Mouse (Mus musculus): Measurements from ENCODE around the gene Nr2f1. TPM values are rescaled to one million over a fixed set of nuclear protein-coding genes. Genes with fewer than 3 reads are reported as not detected.

Gene Nr2f1
- polyA plus RNA-seq, 1 experiment from 2014 or later, result 10.9 TPM

DNA sequence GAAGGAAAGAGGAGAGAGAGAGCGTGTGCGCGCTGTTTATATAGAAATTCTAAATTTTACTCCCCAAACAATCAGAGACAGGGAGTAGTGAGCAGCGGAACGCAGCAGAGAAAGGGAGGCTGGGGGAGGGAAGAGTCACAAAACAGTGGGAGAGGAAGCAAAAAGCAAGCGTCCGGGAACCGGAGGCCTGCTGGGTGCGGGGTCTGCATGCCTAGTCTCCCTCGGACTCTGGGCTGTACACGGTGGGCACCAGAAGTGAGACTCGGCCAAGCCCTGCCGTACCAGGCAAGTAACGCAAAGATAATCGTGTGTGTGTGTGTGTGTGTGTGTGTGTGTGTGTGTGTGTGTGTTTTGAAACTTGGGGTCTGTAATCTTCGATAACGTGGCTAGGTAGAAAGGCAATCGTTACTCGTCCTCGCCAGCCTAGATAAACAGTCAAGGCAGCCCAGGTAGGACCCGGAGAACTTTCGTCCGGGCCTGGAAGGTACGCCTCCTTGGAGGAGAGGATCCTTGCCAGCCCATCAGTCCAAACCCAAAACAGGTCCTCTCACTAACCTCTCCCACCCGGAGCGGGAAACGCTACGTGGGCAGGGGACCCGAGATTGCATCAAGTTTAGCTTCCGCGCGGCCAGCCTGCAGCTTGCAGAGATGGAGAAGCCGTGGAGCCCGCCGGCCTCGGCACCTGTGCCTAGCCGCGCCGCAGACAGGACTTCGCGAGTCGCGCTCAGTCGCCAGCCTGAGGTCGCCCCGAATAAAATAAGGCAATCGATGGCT is 3.2 kb upstream of the Nr2f1 start:
- H3K36me3 ChIP-seq (ENCODE audit: control insufficient read depth, insufficient read depth, low read length), result no peaks in the 10 kb centered on the region
- under 1% methylated on average over 47 of the region's 47 CpGs for WGBS (ENCODE audit: insufficient replicate concordance)
- peak overlapping the region; percentile 57 for H3K4me3 ChIP-seq (ENCODE audit: low read depth, low read length)
- peaks cover 7% of the 10 kb centered on the region for H3K27me3 ChIP-seq (ENCODE audit: control insufficient read depth, insufficient read depth, low read length)
- H3K9me3 ChIP-seq (replicated peaks; ENCODE audit: control insufficient read depth, low read length), result no peaks in the 10 kb centered on the region
- H3K4me1 ChIP-seq (ENCODE audit: control insufficient read depth, insufficient read depth, low read length), result peaks cover under 1% of the 10 kb centered on the region; the same call in 1 of the 2 replicates
- no peak for ATAC-seq (replicated peaks; ENCODE audit: insufficient number of reproducible peaks, low FRiP score, low TSS enrichment)
- peak overlapping the region; percentile 63 for H3K27ac ChIP-seq (ENCODE audit: low read depth, low read length)
- H3K9ac ChIP-seq (ENCODE audit: low read depth, low read length), result peak overlapping the region; percentile 71
- peak overlapping the region; percentile 77 for H3K4me2 ChIP-seq

DNA sequence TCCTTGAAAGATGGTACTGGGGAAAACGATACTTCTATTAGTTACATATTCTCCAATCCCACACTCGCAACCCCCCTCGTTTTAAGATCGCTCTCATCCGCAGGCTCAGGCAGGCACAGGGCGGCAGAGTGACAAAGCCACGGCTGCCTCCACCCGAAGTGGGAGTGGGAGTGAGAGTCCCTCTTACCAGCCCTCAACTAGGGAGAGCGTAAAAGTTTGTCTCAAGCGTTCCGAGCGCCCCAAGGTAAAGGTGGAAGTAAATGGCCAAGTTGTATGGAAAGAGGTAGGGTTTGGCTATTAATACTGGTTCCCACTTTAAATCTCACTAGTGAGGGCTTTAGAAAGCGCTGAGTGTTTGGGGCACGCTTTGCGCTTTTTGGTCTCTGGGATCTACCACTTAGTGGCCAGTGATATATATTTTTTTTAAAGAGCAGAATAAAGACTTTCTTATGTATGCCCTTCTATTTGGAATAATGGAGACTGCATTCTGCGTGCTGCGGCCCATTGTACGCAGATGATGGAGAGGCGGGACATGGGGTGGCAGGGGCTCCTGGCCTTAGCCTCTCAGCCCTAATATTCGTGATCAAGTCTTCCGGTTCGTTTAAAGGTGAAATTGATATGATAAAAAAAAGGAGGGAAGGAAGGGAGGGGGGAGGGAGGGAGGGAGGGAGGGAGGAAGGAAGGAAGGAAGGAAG is 2.5 kb upstream of the Nr2f1 start:
- peak overlapping the region; percentile 59; the same call in 1 of the 2 replicates for H3K27ac ChIP-seq (ENCODE audit: low read depth, low read length)
- peak overlapping the region; percentile 77 for H3K4me2 ChIP-seq
- no peaks in the 10 kb centered on the region; the same call in 1 of the 2 replicates for H3K4me1 ChIP-seq (ENCODE audit: control insufficient read depth, insufficient read depth, low read length)
- H3K27me3 ChIP-seq (ENCODE audit: control insufficient read depth, insufficient read depth, low read length), result peaks cover 11% of the 10 kb centered on the region
- H3K9me3 ChIP-seq (replicated peaks; ENCODE audit: control insufficient read depth, low read length), result no peaks in the 10 kb centered on the region
- under 1% methylated on average over 22 of the region's 22 CpGs for WGBS (ENCODE audit: insufficient replicate concordance)
- H3K36me3 ChIP-seq (ENCODE audit: control insufficient read depth, insufficient read depth, low read length), result no peaks in the 10 kb centered on the region
- H3K9ac ChIP-seq (ENCODE audit: low read depth, low read length), result peak overlapping the region; percentile 71; the same call in 1 of the 2 replicates
- ATAC-seq (replicated peaks; ENCODE audit: insufficient number of reproducible peaks, low FRiP score, low TSS enrichment), result no peak
- H3K4me3 ChIP-seq (ENCODE audit: low read depth, low read length), result peak overlapping the region; percentile 57

DNA sequence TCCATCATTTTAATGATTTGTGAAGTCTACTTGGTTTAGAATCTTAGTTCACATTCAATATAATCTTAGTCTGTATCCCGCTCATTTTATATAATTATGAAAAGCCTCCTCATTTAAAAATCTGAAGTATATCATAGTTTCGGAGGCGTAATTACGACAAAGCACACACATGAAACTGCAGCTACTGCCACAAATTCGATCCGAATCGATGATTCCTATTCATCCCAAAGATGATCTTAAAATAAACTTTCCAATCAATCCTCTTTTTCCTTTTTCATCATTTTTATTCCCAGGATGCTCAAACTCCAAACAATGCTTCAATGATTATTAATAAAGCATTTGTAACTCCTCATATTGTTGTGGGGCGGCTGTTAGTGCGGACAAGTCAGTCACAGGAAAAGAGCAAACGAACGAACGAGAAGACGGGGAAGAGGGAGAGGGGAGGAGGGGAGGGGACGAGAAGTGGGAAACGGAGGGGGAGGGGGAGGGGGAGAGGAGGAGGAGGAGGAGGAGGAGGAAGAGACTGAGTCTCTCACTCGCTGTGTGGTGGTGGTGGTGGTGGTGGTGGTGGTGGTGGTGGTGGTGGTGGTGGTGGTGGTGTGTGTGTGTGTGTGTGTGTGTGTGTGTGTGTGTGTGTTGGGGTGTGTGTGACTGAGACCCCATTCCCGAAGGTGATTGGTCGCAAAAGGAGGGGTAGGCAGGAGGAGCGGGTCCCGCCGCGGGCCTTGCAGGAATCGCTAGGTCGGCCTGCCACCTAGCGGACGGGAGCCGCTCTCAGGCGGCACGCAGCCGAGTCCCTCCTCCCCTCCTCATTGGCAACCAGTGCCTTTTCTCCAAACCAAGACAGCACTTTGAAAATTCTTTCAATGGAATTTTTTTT is 1.7 kb upstream of the Nr2f1 start:
- H3K9me3 ChIP-seq (replicated peaks; ENCODE audit: control insufficient read depth, low read length), result no peaks in the 10 kb centered on the region
- peak overlapping the region; percentile 81 for H3K4me3 ChIP-seq (ENCODE audit: low read depth, low read length)
- 0 out of 2 replicates have a peak, but pooled peaks have one; percentile 28 for ATAC-seq (replicated peaks; ENCODE audit: insufficient number of reproducible peaks, low FRiP score, low TSS enrichment)
- H3K36me3 ChIP-seq (ENCODE audit: control insufficient read depth, insufficient read depth, low read length), result no peaks in the 10 kb centered on the region
- H3K4me1 ChIP-seq (ENCODE audit: control insufficient read depth, insufficient read depth, low read length), result no peaks in the 10 kb centered on the region; the same call in 1 of the 2 replicates
- peak overlapping the region; percentile 77 for H3K4me2 ChIP-seq
- 0 out of 2 replicates have a peak overlapping the region, but pooled peaks have one; percentile 5 for H3K9ac ChIP-seq (ENCODE audit: low read depth, low read length)
- peaks cover 9% of the 10 kb centered on the region; the same call in 1 of the 2 replicates for H3K27me3 ChIP-seq (ENCODE audit: control insufficient read depth, insufficient read depth, low read length)
- H3K27ac ChIP-seq (ENCODE audit: low read depth, low read length), result no peak overlapping the region; the same call in 1 of the 2 replicates
- 2% methylated on average over 26 of the region's 30 CpGs for WGBS (ENCODE audit: insufficient replicate concordance)

DNA sequence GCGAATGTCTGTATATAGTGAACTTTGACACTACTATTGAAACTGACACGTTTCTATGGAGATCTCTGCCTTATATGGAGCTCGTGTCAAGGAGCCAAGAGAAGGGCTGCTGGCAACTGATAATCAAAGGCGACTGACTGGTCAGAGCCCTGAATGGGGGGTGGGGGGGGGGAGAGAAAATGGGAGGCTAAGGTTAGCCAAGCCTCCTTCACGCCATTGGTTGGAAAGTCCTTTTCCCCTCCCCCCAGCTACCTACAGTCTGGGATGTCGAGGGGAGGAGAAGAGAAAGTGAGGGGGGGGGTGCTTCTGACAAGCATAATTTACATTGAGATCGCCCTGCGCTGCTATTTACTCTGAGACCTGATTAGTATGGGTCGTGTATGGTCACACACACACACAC is 850 bp upstream of the Nr2f1 start:
- Histone ChIP-seq H3K9ac (ENCODE audit: low read depth, low read length) (no peak overlapping the region), H3K4me3 (ENCODE audit: low read depth, low read length) (peak overlapping the region; percentile 81), H3K9me3 (replicated peaks; ENCODE audit: control insufficient read depth, low read length) (no peaks in the 10 kb centered on the region), H3K4me2 (peak overlapping the region; percentile 77), H3K27me3 (ENCODE audit: control insufficient read depth, insufficient read depth, low read length) (peaks cover 15% of the 10 kb centered on the region), H3K4me1 (ENCODE audit: control insufficient read depth, insufficient read depth, low read length) (peaks cover under 1% of the 10 kb centered on the region), H3K27ac (ENCODE audit: low read depth, low read length) (no peak overlapping the region), H3K36me3 (ENCODE audit: control insufficient read depth, insufficient read depth, low read length) (no peaks in the 10 kb centered on the region)
- WGBS (ENCODE audit: insufficient replicate concordance), result 0% methylated on average over 9 of the region's 9 CpGs
- ATAC-seq (replicated peaks; ENCODE audit: insufficient number of reproducible peaks, low FRiP score, low TSS enrichment), result peak; percentile 55

DNA sequence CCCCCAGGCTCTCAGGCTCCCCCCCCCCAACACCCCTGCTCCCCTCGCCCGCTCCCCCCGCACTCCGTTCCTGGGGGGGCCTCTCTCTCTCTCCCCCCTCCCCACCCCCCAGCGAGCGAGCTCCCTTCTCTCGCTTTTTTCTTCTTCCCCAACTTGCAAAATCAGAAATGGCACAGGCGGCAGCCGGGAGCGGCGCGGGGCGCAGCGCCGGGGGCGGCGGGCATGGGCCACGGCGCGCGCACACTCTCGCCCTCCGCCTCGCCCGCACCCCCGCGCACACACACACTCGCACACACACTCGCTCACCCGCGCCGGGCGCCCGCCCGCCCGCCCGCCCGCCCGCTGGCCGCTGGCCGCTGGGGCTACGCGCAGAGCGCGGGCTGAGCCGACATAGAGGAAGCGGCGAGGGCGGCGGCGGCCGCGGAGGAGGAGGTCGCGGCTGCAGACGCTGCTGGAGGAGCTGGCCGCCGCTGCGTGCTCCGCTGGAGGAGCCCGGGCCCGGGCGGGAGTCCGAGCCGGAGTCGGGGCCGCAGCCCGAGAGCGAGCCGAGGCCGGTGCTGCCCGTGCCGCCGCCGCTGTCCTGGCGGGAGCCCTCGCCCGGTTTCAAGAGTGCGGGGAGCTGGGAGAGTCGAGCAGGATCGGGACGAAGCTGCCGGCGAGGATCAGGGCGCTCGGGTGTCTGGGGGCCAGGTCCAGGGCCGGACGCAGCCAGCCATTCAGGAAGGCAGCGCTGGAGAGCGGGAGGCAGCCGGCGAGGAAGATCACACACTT is 501 bp downstream of the Nr2f1 start:
- Histone ChIP-seq H3K4me3 (ENCODE audit: low read depth, low read length) (peak overlapping the region; percentile 81), H3K36me3 (ENCODE audit: control insufficient read depth, insufficient read depth, low read length) (no peaks in the 10 kb centered on the region), H3K27ac (ENCODE audit: low read depth, low read length) (peak overlapping the region; percentile 97), H3K9me3 (replicated peaks; ENCODE audit: control insufficient read depth, low read length) (no peaks in the 10 kb centered on the region), H3K9ac (ENCODE audit: low read depth, low read length) (peak overlapping the region; percentile 87), H3K4me2 (peak overlapping the region; percentile 77), H3K27me3 (ENCODE audit: control insufficient read depth, insufficient read depth, low read length) (peaks cover 28% of the 10 kb centered on the region), H3K4me1 (ENCODE audit: control insufficient read depth, insufficient read depth, low read length) (peaks cover 7% of the 10 kb centered on the region)
- peak; percentile 41 for ATAC-seq (replicated peaks; ENCODE audit: insufficient number of reproducible peaks, low FRiP score, low TSS enrichment)
- WGBS (ENCODE audit: insufficient replicate concordance), result under 1% methylated on average over 53 of the region's 92 CpGs

DNA sequence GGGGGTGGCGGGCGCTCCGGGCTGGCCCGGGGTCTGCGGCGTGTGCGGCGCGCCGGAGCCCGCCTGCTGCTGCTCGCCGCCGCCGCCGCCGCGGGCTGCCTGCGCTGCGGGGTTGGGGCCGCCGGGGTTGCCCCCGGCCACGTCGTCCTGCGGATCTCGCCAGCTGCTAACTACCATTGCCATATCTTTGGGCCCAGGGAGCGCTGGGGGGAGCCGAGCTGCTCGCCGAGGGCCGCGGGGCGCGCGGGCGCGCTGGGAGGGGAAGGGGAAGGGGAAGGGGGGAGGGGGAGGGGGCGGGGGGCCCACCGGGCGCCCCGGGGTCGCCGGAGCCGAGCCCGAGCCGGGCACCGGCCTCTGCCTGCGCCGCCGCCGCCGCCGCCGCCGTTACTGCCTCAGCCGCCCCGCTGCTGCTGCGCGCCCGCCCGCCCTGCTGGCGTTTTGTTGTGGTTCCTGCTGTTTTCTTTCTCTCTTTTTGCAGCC is 1.1 kb downstream of the Nr2f1 start:
- Histone ChIP-seq H3K27ac (ENCODE audit: low read depth, low read length) (peak overlapping the region; percentile 97), H3K27me3 (ENCODE audit: control insufficient read depth, insufficient read depth, low read length) (peaks cover 33% of the 10 kb centered on the region), H3K4me3 (ENCODE audit: low read depth, low read length) (peak overlapping the region; percentile 81), H3K9ac (ENCODE audit: low read depth, low read length) (peak overlapping the region; percentile 87), H3K4me1 (ENCODE audit: control insufficient read depth, insufficient read depth, low read length) (peaks cover 7% of the 10 kb centered on the region), H3K36me3 (ENCODE audit: control insufficient read depth, insufficient read depth, low read length) (no peaks in the 10 kb centered on the region), H3K9me3 (replicated peaks; ENCODE audit: control insufficient read depth, low read length) (no peaks in the 10 kb centered on the region), H3K4me2 (peak overlapping the region; percentile 77)
- ATAC-seq (replicated peaks; ENCODE audit: insufficient number of reproducible peaks, low FRiP score, low TSS enrichment), result no peak
- WGBS (ENCODE audit: insufficient replicate concordance), result 1% methylated on average over 32 of the region's 63 CpGs

DNA sequence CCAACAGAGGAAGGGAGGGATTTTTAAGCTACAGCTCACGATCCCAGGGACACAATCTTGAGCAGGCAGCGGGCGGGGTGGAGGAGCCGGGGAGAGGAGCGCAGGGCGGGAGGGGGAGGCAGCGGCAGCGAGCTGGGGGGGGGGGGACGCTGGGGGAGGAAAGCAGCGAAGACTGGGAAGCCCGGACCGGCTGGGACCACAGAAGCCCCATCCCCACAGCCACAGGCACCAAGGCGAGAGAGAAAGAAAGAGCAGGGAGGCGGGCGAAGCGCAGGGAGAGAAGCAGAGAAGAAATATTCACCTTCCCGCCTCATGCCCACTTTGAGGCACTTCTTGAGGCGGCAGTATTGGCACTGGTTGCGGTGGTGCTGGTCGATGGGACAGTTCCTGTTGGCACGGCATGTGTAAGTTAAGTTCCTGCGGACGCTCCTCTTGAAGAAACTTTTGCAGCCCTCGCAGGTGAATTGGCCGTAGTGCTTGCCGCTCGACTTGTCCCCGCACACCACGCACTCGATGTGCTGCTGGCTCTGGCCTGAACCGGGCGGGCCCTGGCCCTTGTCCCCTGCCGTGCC is 1.7 kb downstream of the Nr2f1 start:
- H3K36me3 ChIP-seq (ENCODE audit: control insufficient read depth, insufficient read depth, low read length), result no peaks in the 10 kb centered on the region
- peak overlapping the region; percentile 77 for H3K4me2 ChIP-seq
- H3K9ac ChIP-seq (ENCODE audit: low read depth, low read length), result peak overlapping the region; percentile 87
- peak overlapping the region; percentile 97 for H3K27ac ChIP-seq (ENCODE audit: low read depth, low read length)
- H3K9me3 ChIP-seq (replicated peaks; ENCODE audit: control insufficient read depth, low read length), result no peaks in the 10 kb centered on the region
- WGBS (ENCODE audit: insufficient replicate concordance), result 0% methylated on average over 31 of the region's 33 CpGs
- H3K27me3 ChIP-seq (ENCODE audit: control insufficient read depth, insufficient read depth, low read length), result peaks cover 38% of the 10 kb centered on the region
- H3K4me1 ChIP-seq (ENCODE audit: control insufficient read depth, insufficient read depth, low read length), result peaks cover 7% of the 10 kb centered on the region
- peak overlapping the region; percentile 81 for H3K4me3 ChIP-seq (ENCODE audit: low read depth, low read length)
- no peak for ATAC-seq (replicated peaks; ENCODE audit: insufficient number of reproducible peaks, low FRiP score, low TSS enrichment)
